Mouse (Mus musculus) spleen, adult 18-20 months (tissue): ENCODE results near the gene Ablim1.

Experiments
- DNase-seq, 2 experiments: peaks; one replicate each; pipeline ENCODE4 v3.0.0; 2022; ENCODE audit warnings: mixed read lengths in 2 of 2

Gene Ablim1

DNA sequence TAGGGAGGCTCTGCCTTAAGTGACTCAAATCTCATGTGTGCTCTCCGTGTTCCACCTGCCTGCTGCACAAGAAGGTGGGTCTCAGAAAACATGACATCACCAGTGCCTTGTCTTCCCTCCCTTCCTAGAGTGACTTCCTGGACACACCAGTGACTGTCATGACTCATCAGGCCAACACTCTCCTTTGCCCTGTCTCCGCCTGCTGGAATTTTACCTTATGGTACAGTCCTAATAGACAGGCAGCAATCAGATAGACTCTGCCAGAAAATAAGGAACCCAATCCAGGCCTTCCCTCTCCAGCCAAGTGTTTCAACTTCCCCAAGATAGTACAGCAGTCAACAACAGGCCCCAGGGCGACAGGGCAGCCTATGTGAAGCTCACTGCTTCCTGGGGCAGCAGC lies 133.8 kb downstream of the Ablim1 start:
- no peak for DNase-seq

DNA sequence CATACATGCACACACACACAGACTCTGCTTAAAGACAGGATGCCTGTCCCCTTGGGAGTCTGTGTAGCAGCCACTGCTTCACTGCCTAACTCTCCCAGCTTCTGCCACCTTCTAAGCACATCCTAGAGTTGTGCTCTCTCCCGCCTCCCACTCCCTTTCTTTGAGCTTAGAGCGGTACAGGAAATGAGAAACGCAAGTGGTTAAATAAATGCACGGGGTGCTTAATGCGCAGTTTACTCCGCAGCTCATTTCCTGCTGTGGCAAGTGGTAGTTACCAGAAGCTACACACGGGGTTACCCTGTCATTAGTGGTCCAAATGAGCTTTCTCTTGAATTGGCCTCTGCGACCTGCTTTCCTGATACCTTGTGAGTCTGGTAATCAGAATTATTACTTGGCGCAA lies 134.4 kb downstream of the Ablim1 start:
- no peak for DNase-seq

DNA sequence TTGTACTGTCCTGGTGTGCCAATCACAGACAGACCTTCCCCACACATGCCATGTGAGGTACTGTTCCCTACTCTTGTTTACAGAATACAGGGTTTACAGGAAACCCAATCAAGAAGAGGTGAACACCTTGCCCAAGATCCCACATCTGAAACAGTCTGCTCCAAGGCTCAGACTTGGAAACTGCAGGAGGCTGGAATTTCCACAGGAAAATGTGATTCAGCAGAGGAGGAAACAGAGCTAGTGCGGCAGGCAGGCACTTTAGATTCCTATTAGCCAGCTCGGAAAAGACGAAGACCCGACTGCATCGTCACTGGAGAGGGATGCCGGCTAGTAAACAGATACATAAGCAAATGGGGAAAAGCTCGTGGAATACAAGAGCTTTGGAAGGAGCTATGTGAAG lies 135.4 kb downstream of the Ablim1 start:
- DNase-seq = no peak

DNA sequence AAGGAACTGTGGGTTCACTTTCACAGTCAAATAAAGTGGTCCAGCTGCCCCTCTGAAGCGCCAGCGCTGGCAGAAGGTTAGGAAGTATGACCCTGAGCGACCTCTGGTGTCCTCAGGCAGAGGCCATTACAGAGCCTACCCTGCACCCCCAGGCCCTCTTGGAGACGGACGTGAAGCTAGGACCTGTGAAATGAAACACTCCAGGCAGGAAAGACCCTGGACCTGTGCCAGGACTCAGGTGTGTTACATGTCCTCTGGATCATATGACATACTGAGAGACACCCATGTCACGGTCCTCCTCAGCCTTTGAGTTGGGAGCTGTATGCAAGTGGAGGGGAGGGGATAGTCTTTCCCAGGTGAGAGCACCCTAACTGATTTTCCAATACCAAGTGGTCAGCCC lies 137.4 kb downstream of the Ablim1 start:
- DNase-seq = no peak

DNA sequence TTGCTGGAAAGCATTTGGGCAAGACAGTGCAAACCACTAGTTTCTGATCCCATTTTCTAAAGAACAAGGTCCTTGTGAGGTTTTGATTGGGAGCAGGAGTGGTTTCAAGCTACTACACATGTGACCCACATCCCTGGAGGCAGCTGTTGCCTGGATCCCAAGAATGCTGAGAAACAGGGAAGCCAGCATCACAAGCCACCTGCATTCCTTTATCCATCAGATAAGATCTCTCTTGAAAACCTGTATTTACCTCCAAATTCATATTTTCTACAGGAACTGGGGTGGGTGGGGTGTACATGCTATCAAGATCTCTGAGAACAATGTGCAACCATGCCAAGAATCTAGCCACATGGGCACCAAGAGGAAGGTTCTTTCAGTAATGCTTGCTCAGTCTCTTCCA lies 139.6 kb downstream of the Ablim1 start:
- DNase-seq = no peak

DNA sequence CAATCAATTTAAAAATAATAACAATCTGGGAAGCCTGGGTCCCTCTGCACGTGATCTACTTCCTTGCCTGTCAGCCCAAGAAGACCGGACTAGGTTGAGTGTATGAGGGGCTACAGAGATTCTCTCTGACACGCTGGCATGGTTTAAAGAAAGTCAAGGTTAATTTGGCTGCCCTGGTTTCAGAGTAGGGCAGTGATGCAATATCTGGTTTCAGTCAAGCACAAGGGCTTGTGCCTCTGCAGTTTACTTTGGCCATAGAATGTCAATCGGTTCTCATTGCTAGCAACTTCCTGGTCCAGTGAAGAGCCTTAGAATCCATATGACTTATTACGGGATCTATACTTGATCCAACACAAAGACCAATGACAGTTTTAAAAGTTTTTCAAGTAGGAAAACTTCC lies 140.2 kb downstream of the Ablim1 start:
- no peak for DNase-seq

DNA sequence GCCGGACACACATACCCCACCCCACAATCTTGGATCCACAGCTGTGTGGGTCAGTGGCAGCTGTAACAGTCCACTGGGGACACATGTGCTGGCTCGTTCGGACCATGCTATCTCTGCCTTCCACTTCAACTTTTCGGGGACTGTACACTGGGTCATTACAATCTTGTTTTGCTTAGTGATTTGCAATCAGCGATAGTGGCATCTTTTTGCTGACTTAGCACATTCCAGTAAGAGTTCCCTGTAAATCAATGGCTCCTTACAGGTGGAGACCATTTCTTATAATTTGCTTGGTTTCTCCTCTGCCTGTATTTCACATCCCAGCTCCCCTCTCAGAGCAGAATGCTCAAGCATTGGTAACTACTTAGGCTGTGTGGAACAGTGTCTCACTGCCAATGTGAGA lies 140.7 kb downstream of the Ablim1 start:
- no peak for DNase-seq

DNA sequence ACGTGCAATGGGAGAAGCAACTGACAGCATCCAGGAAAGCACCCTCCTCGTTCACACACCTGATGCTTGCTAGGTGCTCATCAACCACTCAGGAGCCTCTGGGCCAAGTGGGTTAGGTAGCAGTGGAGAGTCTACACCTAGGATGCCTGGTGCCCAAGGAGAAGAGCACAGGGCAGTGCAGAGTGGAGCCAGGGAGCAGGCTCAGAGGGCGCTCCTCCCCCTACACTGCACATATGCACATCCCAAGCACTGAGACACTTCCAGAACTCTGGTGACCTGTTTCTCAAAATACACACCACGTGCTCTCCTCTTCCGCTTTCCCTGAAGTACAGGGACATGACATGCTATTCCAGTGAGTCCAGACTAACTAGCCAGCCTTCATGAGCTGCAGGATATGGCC lies 142.4 kb downstream of the Ablim1 start:
- DNase-seq = no peak

DNA sequence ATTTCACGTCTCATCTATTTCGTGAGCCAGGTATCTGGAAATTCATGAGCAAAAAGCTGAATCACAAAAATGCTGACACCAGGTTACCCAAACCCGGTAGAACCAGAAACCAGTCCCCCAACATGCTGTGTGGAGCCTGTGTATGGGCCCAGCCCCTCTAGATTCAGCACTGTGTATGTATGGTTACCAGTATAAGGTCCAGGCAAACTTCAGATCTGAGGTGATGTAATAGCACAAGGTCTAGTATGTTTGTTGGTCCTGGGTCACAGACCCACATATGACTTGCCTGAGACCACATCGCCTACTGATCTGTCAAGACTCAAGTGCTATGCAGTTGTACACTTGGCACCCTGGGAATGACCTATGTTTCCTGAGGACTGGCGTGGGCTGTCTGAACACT lies 143.8 kb downstream of the Ablim1 start:
- DNase-seq = no peak

DNA sequence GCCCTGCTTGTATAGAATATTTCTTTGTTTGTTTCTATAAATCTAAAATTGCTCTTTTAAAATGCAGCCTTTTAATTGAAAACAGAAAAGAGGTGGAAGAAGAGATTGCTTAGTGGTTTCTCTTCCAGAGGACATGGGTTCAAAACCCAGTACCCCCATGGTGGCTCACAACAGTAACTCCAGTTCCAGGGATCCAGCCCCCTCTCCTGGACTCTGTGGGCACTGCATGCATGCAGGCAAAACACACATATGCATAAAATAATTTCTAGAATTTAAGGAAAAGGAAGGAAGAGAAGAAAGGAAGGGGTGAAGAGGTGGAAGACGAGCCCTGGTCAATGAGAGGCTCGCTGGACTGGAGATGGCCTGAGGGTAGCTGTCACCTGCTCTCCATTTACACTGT lies 145.2 kb downstream of the Ablim1 start:
- no peak for DNase-seq

DNA sequence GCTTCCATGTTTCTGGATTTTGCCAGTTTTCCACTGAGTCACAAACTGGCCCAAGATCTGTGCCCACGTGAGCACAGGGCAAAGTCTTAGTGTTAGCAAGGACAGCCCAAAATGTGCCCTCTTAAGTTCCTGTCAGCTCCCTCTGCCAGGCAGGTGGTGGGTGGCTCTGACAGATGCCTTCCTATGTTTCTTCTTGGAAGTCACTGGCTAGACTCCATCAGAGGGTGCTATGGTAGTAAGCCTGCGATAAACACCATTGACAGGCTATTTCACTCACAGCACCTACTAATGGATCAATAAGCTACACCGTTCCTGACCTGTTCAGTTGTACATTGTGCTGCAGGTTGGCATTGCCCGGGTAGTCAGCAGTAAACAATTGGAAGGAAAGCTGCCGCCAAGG lies 147.0 kb downstream of the Ablim1 start:
- DNase-seq = no peak

DNA sequence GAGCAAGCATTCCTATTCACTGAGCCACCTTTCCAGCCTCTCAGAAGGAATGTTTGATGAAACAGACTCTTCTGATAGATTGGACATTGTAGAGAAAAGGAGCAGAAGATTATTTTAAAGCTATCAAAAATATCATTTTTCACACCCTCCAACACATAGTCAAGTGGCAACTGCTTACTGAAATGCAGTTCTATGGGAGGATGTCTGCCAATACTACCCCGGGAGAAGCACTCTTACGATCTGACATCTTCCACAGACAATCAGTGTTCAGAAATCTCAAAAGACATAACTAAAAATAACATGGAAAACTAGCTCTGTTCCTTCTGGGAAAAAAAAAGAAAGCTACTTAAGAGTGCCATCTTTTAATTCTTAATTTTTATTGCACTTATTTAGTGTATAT lies 149.8 kb downstream of the Ablim1 start:
- no peak for DNase-seq

DNA sequence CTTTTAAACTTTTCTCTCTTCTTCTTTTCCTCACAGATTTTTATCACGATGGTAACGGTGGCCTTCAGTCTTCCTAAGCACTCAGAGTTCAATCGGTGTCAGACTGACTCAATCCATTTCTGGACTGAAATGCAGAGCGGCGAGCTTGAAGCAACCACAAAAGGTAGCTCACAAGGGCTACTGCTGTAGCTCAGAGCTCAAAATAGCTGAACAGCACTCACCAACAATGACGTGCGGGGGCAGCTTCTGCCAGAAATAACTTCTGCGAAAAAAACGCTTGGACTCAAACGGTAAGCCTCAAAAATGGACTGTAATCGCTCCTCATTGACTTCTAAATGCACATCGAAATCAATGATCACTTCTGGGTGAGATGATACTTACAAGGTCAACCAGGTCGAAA lies 151.4 kb downstream of the Ablim1 start:
- no peak for DNase-seq

DNA sequence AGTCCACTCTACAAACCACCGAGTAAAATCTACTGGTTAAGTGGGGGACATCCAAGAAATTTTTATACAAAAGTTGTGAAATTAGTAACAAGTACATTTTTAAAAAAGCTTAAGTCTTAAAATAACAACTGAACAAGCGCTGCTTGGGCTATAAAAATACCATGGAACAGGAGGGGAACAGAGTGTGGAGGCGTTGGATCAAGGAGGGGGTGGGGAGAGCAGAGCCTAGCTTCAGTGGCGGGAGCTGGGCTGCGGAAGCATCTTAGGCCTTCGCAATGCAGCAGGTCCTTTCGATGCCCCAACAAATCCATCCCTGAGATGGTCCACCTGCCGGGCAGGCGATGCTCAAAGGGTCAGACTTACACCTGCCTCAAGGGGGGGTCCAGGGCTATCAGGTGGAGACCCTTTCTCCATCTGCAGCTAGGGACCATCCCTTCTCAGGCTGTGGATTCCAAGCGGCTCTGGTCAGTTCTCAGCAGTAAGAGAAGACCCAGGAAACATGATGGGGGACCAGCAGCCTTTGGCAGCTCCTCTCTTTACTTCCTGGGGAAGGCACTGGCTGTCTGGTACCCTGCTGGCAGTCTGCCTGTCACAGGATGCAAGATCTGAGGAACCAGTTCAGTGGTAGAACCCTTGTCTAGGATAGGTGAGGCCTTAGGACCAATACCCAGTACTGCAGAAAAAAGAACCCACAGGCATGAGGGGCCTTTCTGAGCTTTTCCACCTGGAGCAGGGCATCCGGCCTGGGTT lies 152.6 kb downstream of the Ablim1 start:
- DNase-seq = no peak

DNA sequence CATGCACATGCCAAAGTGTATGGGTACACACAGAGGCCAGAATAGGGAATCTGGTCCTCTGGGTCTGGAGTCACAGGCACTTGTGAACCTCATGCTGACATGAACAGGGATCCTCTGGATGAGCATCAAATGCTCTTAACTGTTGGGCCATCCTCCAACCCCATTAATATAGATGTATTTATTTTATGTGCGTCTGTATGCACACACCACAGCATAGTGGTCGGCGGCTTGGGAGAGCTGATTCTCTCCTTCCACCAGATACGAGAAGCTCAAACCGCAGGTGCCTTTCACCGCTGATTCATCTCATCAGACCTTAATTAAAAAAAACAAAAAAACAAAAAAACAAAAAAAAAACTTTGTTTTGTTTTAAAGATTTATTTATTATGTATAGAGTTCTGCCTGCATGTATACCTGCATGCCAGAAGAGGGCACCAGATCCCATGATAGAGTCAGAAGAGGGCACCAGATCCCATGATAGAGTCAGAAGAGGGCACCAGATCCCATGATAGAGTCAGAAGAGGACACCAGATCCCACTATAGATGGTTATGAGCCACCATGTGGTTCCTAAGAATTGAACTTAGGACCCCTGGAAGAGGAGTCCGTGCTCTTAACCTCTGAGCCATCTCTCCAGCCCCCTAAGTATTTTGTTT lies 153.6 kb downstream of the Ablim1 start:
- peak in 1 of 2 experiments; percentile 47 for DNase-seq

DNA sequence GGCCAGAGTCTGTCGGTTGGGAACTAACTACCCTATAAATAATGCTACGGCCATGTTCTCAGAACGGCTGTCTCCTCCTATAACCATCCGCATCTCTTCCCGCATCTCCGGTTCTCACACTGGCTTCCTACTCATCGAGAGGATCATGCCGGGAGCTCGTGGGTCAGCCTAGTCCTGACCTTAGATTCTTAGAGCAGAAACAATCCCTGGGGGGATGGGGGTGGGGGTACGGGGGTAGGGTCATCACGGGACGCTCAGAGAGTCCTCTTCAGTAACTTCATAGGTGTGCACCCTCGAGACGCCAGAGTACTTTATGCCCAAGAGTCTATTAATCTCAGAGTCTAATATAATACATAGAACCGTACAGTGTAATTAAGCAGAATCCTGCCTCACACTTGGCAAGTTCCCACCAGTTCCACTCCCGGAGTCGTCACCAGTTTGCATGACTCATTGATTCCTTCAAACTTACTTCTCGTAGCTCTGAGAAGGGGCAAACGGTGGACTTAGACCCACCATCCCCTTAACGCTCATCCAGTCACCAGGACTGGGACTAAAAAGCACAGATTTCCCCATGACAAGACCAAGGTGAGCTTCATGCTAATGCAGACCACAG lies 156.9 kb downstream of the Ablim1 start:
- no peak for DNase-seq

DNA sequence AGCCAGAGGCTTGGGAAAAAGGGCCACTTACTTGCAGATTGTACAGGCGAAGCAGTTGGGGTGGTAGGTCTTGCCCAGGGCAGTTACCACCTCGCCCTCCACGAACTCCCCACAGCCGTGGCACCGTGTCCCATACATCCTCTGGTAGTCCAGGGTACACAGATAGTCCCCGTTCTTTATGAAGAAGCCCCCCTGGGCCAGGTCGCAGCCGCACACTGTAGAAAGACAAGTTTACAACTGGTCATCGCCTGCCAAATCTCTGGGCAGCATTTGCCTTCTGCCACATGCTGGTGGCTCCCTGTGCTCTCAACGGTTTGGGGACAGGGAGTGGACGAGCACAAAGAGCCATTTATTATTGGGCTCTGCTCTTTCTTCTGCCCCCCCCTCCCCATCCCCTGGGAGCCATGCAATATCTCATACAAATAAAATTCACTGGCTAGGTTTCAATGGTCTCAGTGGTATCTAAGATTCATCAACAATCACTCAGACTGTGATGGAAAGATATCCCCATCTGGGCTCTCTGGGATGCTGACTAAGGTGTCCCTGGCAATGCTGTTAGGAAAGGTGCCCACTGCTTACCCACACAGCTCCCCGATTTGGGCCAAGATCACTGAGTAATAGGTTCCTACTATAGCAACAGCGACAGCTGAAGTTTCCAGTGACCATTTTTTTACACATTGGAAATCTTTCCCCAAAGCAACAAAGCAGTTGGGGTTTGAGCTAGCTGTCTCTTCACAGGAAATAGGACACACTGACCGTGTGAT lies 159.4 kb downstream of the Ablim1 start:
- no peak for DNase-seq

DNA sequence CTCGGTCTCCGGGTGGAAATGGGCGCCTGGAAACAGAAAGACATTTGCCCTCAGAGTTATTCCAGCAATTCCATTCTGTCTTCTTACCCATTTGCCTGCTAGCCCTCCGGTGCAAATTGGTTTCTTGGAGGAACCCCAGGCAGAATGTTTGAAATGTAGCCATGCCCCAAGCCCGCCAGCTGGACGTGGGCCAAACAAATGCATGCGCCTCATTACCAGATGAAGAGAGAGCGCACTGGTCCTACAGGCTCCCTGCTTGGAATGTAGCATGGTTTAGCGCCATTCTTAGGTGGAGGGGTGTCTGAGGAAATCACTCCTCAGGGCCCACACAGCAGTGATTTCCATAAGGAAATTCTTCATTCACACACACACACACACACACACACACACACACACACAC lies 162.4 kb downstream of the Ablim1 start:
- DNase-seq = no peak

DNA sequence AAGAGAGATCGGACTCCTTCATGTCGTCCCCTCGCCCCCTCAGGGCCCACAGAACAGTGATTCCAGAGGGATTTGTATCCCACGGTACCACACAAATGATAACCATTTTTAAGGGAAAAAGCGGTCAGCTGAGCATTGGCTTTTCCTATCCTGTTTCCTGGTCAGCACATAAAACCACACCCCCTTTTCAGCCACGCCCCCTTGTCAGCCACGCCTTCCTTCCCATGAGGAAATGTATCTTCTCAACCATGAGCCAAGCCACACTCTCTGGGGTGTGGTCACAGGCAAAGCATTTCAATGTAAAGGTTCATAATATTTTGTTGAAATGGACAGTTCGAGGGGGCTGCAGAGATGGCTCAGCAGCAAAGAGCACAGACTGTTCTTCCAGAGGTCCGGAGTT lies 163.2 kb downstream of the Ablim1 start:
- DNase-seq = no peak

DNA sequence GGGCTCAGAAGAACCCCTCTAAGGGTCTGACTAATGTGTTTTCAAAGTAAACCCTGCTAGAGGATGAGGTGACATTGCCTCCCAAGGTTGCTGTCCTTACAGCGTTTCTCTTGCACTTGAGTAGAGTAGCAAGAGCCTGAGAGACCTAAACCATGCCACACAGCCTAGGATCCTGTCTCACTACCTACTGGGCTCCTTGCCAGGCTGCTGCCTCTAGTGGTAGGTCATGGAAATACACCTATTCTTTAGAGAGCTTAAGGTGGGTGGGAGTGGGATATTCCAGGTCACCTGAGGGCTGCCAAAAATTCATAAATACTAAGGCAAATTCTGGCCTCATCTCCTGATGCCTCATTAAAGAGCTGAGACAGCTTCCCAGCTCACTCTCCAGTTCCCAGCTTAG lies 164.4 kb downstream of the Ablim1 start:
- DNase-seq = peak in 1 of 2 experiments; percentile 41

DNA sequence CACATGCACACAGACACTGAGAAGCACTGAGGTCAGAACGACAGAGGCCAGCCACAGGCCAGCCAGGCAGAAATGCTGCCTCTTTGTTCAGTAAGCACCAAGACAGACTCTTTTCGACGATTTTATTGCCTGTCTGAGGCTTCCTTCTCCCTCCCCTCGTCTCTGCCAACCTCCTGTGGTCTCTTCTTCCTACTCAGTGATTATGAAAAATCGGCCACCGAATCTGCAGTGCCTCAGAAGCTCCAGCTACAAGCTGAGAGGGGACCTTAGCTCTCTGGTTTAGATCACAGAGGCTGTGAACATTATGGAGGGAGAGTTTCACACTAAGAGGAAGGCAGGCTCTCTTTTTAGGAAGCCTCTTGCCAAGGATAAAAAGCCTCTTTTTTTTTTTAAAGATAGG lies 167.0 kb downstream of the Ablim1 start:
- no peak for DNase-seq

DNA sequence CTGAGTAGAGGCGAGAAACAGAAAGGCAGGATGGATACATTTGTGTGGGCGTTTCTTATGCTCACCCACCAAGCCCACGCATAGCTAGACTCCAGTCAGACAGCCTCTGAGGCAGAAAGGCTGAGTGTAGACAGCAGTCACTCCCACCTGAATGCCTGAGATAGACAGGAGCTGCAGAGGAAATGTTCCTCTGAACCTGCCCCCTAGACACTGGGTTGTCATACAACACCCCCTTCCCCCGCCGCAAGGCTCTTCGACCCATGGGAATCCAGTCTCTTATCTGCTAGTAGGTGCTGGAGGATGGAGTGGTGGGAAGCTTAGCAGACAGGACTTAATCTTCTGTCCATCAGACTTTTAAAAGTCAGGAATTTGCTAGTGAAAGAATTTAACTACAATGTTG lies 167.8 kb downstream of the Ablim1 start:
- DNase-seq = no peak

DNA sequence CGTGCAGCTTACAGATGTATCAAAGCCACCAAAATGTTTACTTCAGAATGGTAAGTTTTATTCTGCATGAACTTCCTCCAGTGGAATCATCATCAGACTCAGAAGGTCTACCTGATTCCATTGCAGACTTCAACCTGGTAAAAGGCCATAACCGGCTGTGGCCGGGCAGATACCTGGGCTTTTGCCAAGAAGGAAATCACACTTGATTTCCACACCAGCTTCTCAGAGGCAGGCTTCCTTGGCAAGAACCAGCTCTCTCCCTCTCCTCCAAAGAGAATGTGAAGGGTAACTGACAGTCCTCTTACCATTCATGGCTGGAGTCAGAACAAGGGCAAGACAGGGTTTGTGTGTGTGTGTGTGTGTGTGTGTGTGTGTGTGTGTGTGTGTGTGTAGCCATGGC lies 171.1 kb downstream of the Ablim1 start:
- no peak for DNase-seq
